Mouse (Mus musculus): ENCODE results near the gene Gm21958. TPM values are rescaled to one million over a fixed set of nuclear protein-coding genes. Genes with fewer than 3 reads are reported as not detected.

Gm21958 gene
- polyA plus RNA-seq (2015; fragmentation: Nextera tagmentation; extraction: Ambion mirVana), result 0.51 and 0.56 TPM in 2 replicates

GRCm38 (mm10) chr3:54714253-54714652 is at the start of gene Gm21958:
TSS of gene Gm21958 (minus strand) at chr3:54714353.
- Histone ChIP-seq H3K4me1 (no peaks in the 10 kb centered on the region), H3K9me3 (no peaks in the 10 kb centered on the region), H3K9ac (replicated peaks) (no peak within 1 kb of the TSS), H3K36me3 (peaks cover 76% of the 10 kb centered on the region), H3K4me2 (replicated peaks) (no peak within 1 kb of the TSS), H3K27ac (replicated peaks) (no peak within 1 kb of the TSS), H3K4me3 (no peak within 1 kb of the TSS), H3K27me3 (no peaks in the 10 kb centered on the region)
- 96% methylated on average over 6 of the region's 6 CpGs for WGBS
- no peak for ATAC-seq (replicated peaks)

DNA sequence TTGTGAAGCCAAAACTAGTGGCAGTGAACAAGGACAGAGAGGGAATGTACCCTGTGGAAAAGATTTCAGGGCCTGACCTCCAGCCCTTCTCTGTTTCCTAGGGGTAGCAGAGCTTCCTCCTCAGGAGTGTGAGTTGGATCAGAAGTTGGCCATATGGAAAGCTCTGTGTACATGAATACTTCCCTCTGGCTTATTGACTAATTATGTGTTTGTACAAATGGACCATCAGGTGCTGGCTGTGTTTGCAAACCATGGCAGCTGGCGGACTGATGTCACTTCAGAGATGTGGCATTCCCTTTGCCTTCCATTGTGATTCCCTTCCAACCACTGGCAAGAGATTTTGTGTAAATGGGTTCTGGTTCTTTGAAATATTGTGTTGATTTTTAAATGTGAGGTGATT is 47.1 kb upstream of the Gm21958 start:
- 79% methylated on average over 1 of the region's 1 CpGs for WGBS

GRCm38 (mm10) chr3:54760321-54761115 is 46.4 kb upstream of the Gm21958 start:
- 74% methylated on average over 15 of the region's 15 CpGs for WGBS

More for the DNA sequence above, 47.1 kb upstream of the Gm21958 start:
- no peak for ATAC-seq (replicated peaks)
- H3K36me3 ChIP-seq, result no peaks in the 10 kb centered on the region
- H3K27me3 ChIP-seq, result no peaks in the 10 kb centered on the region
- no peak overlapping the region for H3K9ac ChIP-seq (replicated peaks)
- H3K4me2 ChIP-seq (replicated peaks), result no peak overlapping the region
- peaks cover 3% of the 10 kb centered on the region for H3K4me1 ChIP-seq
- no peak overlapping the region for H3K27ac ChIP-seq (replicated peaks)
- H3K4me3 ChIP-seq, result no peak overlapping the region
- no peaks in the 10 kb centered on the region for H3K9me3 ChIP-seq

DNA sequence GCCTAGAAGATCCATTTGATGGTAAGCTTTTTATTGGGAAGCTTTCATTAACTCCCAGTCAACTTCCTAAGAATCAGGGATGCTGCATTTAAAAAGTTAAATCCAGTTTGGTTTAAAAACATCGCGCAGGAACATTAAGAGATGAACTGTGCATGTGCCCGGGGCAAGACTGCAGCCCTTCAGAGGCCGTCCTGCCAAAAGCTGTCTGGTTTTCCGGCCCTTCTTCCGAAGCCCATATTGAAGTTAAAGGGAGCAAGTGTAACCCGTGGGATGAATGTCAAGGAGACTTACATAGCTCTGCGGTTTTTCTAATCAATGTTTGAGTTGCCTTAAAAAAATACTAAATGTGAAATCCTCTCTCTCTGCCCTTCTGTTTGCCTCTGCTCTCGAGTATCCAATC is 45.1 kb upstream of the Gm21958 start:
- no peak overlapping the region for H3K4me3 ChIP-seq
- H3K9ac ChIP-seq (replicated peaks), result no peak overlapping the region
- no peak overlapping the region for H3K27ac ChIP-seq (replicated peaks)
- 79% methylated on average over 9 of the region's 9 CpGs for WGBS
- ATAC-seq (replicated peaks), result no peak
- no peaks in the 10 kb centered on the region for H3K36me3 ChIP-seq
- H3K9me3 ChIP-seq, result no peaks in the 10 kb centered on the region
- no peak overlapping the region for H3K4me2 ChIP-seq (replicated peaks)
- H3K27me3 ChIP-seq, result 0 out of 2 replicates have a peak, but pooled peaks cover 5% of the 10 kb centered on the region
- H3K4me1 ChIP-seq, result peaks cover 17% of the 10 kb centered on the region

More at GRCm38 (mm10) chr3:54760321-54761115, 46.4 kb upstream of the Gm21958 start:
- ATAC-seq (replicated peaks), result no peak
- H3K9me3 ChIP-seq, result no peaks in the 10 kb centered on the region
- 0 out of 2 replicates have a peak, but pooled peaks cover 5% of the 10 kb centered on the region for H3K27me3 ChIP-seq
- no peak overlapping the region for H3K9ac ChIP-seq (replicated peaks)
- no peaks in the 10 kb centered on the region for H3K36me3 ChIP-seq
- no peak overlapping the region for H3K4me3 ChIP-seq
- H3K27ac ChIP-seq (replicated peaks), result no peak overlapping the region
- peaks cover 10% of the 10 kb centered on the region for H3K4me1 ChIP-seq
- no peak overlapping the region for H3K4me2 ChIP-seq (replicated peaks)

DNA sequence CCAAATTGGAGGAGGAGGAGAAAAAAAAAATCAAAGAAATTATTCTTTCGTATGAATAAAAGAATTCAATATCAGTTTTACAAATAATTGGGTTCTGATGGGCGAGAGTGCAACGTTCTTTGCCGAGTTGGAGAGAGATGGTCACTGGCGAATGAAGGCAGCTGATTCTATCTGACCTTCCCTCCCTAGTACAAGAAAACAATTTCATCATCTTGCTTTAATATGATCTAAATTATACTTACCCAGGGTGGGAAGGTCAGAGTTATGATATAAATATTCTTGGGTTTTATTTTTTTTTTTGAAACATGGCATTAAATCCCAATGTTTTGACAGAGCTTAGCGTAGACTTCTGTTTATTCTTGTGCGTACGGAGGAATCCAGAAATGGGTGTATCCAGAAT is 43.3 kb upstream of the Gm21958 start:
- WGBS, result 89% methylated on average over 8 of the region's 8 CpGs
- Histone ChIP-seq H3K27me3 (0 out of 2 replicates have a peak, but pooled peaks cover 5% of the 10 kb centered on the region), H3K9me3 (no peaks in the 10 kb centered on the region), H3K4me2 (replicated peaks) (no peak overlapping the region), H3K36me3 (no peaks in the 10 kb centered on the region), H3K4me3 (no peak overlapping the region), H3K9ac (replicated peaks) (no peak overlapping the region), H3K27ac (replicated peaks) (no peak overlapping the region), H3K4me1 (peaks cover 17% of the 10 kb centered on the region)
- ATAC-seq (replicated peaks), result no peak

DNA sequence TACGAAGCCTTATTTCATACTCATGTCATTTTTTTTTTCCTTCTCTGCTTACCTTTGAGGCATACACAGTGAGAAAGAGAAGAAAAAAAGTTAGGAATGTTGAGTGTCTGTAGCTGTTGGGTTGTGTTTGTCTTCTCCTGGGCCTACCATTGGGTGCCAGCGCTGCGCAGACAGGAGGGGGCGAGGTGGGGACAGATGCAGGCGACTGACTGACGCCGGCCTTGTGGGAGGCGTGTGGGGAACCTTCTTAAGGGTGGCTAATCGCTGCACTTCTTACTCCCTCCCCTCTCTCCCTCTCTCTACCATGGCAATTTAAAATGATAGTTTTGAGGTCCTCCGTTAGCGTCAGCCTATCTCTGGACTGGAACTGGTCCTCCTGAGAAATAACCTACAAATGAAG is 41.9 kb upstream of the Gm21958 start:
- Histone ChIP-seq H3K9ac (replicated peaks) (peak overlapping the region; percentile 65), H3K9me3 (no peaks in the 10 kb centered on the region), H3K4me2 (replicated peaks) (peak overlapping the region; percentile 100), H3K27me3 (0 out of 2 replicates have a peak, but pooled peaks cover 5% of the 10 kb centered on the region), H3K4me3 (peak overlapping the region; percentile 63), H3K36me3 (peaks cover 3% of the 10 kb centered on the region), H3K4me1 (peaks cover 17% of the 10 kb centered on the region), H3K27ac (replicated peaks) (no peak overlapping the region)
- 4% methylated on average over 11 of the region's 11 CpGs for WGBS
- ATAC-seq (replicated peaks), result peak; percentile 44; the same call in 1 of the 2 replicates

DNA sequence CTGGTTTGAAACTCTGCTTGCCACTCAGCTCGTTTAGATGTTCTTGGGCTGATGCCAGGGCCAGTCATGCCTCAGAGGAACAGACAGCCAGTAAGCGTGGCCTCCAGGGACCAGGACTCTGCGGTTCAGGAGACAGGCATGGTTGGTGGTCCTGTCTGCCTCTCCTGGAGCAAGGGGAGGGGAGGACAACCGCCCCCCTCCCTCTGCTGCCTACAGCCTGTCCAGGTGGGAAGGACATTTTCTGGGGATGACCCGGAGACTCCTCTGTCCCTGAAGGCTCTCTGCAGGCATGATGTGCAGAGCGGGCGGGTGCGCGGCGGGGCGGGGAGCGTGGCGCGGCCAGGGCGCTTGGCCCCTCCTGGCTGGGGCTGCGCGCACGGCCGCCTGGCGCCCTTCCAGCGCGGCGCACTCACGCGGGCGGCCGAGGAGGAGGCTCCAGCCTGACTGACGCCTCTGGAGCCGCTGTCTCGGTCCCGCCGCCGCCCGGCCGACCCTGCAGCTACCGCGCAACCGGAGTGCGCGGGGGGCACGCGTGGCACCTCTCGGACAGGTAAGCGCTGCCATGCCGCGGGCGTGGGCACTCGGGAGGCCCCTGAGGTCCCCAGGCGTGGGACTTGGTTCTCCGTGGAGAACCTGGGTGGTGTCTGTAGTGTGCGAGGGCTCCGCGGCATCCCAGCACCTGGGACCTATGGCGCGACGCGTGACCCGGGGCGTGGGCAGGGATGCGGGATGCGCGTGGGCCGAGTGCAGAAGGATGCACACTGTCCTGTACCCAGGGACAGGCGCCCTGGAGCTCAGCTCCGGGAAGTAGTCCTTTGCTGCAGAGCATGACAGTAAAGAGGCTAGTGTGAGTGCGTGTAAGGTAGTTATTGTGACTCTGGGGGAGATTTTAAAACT is 41.2 kb upstream of the Gm21958 start, which contains the start of gene Smad9:
Smad9 (plus strand) TSS at position 438 of the 897 bp plus-strand sequence.
- peak; percentile 77 for ATAC-seq (replicated peaks)
- Histone ChIP-seq H3K9ac (replicated peaks) (peak within 1 kb of the TSS; percentile 65), H3K4me1 (peaks cover 17% of the 10 kb centered on the region), H3K4me3 (peak within 1 kb of the TSS; percentile 63), H3K27ac (replicated peaks) (no peak within 1 kb of the TSS), H3K27me3 (0 out of 2 replicates have a peak, but pooled peaks cover 5% of the 10 kb centered on the region), H3K4me2 (replicated peaks) (peak within 1 kb of the TSS; percentile 100), H3K9me3 (no peaks in the 10 kb centered on the region), H3K36me3 (peaks cover 10% of the 10 kb centered on the region)
- under 1% methylated on average over 58 of the region's 66 CpGs for WGBS

DNA sequence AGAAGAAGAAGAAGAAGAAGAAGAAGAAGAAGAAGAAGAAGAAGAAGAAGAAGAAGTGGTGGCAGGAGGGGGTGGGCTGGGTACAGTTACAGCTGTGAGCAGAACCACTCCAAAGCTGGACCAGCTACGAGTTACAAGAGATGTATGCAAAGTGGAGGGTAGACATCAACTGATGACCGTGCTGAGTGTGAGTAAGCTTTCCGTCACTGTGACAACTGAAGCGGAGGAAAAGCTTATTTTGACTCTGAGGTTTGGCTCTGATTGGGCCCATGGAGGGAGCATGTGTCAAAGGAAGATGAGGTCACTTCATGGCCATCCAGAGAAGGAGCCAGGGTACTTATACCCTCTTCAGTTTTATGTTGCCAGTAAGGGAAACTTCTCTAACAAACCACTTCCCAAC is 39.3 kb upstream of the Gm21958 start:
- Histone ChIP-seq H3K27ac (replicated peaks) (no peak overlapping the region), H3K9ac (replicated peaks) (no peak overlapping the region), H3K9me3 (no peaks in the 10 kb centered on the region), H3K27me3 (0 out of 2 replicates have a peak, but pooled peaks cover 5% of the 10 kb centered on the region), H3K4me2 (replicated peaks) (no peak overlapping the region), H3K36me3 (peaks cover 28% of the 10 kb centered on the region), H3K4me1 (peaks cover 17% of the 10 kb centered on the region), H3K4me3 (no peak overlapping the region)
- ATAC-seq (replicated peaks), result no peak
- WGBS, result 74% methylated on average over 4 of the region's 4 CpGs

DNA sequence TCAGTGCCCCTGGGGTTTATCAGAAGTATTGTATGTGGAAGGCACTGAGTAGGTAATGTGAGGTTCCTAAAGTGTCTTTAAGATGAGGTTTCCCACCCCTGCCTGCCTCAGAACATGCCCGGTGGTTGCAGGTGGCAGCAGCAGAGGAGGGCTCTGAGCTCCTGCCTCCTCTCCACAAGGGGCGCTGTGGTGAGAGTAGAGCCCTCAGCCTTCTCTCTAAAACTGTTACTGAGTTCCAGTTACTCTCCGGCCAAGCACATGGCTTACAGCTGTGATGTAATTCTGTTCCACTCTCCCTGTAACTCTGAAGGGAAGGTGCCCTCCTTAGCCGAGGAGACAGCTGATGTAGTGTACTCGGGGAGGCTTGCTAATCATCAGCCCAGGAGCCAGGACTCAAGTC is 31.6 kb upstream of the Gm21958 start:
- H3K4me3 ChIP-seq, result no peak overlapping the region
- H3K27ac ChIP-seq (replicated peaks), result no peak overlapping the region
- H3K4me2 ChIP-seq (replicated peaks), result no peak overlapping the region
- H3K4me1 ChIP-seq, result no peaks in the 10 kb centered on the region
- no peaks in the 10 kb centered on the region for H3K27me3 ChIP-seq
- H3K36me3 ChIP-seq, result peaks cover 95% of the 10 kb centered on the region
- H3K9ac ChIP-seq (replicated peaks), result no peak overlapping the region
- 60% methylated on average over 5 of the region's 5 CpGs for WGBS
- ATAC-seq (replicated peaks), result no peak
- H3K9me3 ChIP-seq, result no peaks in the 10 kb centered on the region

DNA sequence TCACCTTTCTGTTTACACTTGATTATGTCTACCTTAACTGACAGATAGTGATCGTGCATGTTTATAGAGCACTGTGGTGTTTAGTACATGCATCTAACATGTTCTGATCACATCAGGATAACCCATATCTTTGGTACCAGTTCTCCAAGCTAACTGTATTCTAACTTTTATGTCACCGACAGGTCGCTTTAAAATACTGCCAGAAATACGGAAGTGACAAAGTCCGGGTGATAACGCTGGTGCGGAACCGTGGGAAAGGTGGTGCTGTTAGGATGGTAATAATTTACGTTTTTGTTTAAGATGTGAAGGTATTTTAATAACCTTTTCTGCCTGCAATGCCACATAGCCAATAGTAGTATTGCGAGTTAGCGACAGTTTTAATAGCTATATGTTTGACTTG is 27.8 kb upstream of the Gm21958 start:
- Histone ChIP-seq H3K4me2 (replicated peaks) (no peak overlapping the region), H3K9ac (replicated peaks) (no peak overlapping the region), H3K4me1 (no peaks in the 10 kb centered on the region), H3K4me3 (no peak overlapping the region), H3K27me3 (no peaks in the 10 kb centered on the region), H3K9me3 (no peaks in the 10 kb centered on the region), H3K27ac (replicated peaks) (no peak overlapping the region), H3K36me3 (peaks cover 72% of the 10 kb centered on the region)
- 96% methylated on average over 11 of the region's 11 CpGs for WGBS
- ATAC-seq (replicated peaks), result no peak

GRCm38 (mm10) chr3:54737317-54737716 is 23.2 kb upstream of the Gm21958 start:
- Histone ChIP-seq H3K27me3 (no peaks in the 10 kb centered on the region), H3K9ac (replicated peaks) (no peak overlapping the region), H3K36me3 (peaks cover 32% of the 10 kb centered on the region), H3K9me3 (no peaks in the 10 kb centered on the region), H3K4me1 (peaks cover 22% of the 10 kb centered on the region), H3K4me3 (no peak overlapping the region), H3K4me2 (replicated peaks) (no peak overlapping the region), H3K27ac (replicated peaks) (no peak overlapping the region)
- 97% methylated on average over 8 of the region's 8 CpGs for WGBS
- ATAC-seq (replicated peaks), result no peak

All from forebrain, embryonic 15.5 days (tissue).